Mouse (Mus musculus): ENCODE results near the gene Olfr1220. TPM values are rescaled to one million over a fixed set of nuclear protein-coding genes. Genes with fewer than 3 reads are reported as not detected.

Gene Olfr1220
- not detected for total RNA-seq (2023)

GRCm38 (mm10) chr2:89106735-89107134 lies at the start of gene Olfr1220:
Gene Olfr1220, minus strand, starts transcription at chr2:89106835.

GRCm38 (mm10) chr2:89151460-89151859 lies 44.8 kb upstream of the Olfr1220 start, which contains the start of gene Olfr1223:
Gene Olfr1223, minus strand, starts transcription at chr2:89151560.

GRCm38 (mm10) chr2:89132954-89133353 lies 26.3 kb upstream of the Olfr1220 start, which contains the start of gene Olfr1222:
Gene Olfr1222, minus strand, starts transcription at chr2:89133054.

GRCm38 (mm10) chr2:89117183-89117582 lies 10.5 kb upstream of the Olfr1220 start, which contains the start of gene Olfr1221:
Gene Olfr1221, minus strand, starts transcription at chr2:89117283.

GRCm38 (mm10) chr2:89083413-89083812 lies 23.2 kb downstream of the Olfr1220 start, which contains the start of gene Olfr1219:
Gene Olfr1219, minus strand, starts transcription at chr2:89083513.

GRCm38 (mm10) chr2:89061087-89061486 lies 45.5 kb downstream of the Olfr1220 start, which contains the start of gene Olfr1218:
Gene Olfr1218, minus strand, starts transcription at chr2:89061187.

Other genes with a start within 250 kb of the Olfr1220 start
- not detected for gene Olfr1206, start 243.6 kb downstream of the Olfr1220 start, total RNA-seq (2023)
- gene Olfr1208, start 204.5 kb downstream of the Olfr1220 start, total RNA-seq (2023) = not detected
- gene Olfr1209, start 191.7 kb downstream of the Olfr1220 start, total RNA-seq (2023) = not detected
- gene Olfr1211, start 168.7 kb downstream of the Olfr1220 start, total RNA-seq (2023) = not detected
- not detected for gene Olfr1212, start 152.9 kb downstream of the Olfr1220 start, total RNA-seq (2023)
- not detected for gene Gm13762, start 126.6 kb downstream of the Olfr1220 start, total RNA-seq (2023)
- gene Olfr1214, start 114.2 kb downstream of the Olfr1220 start, total RNA-seq (2023) = not detected
- not detected for gene Olfr1215, start 99.9 kb downstream of the Olfr1220 start, total RNA-seq (2023)
- gene Olfr1216, start 88.5 kb downstream of the Olfr1220 start, total RNA-seq (2023) = not detected
- gene Olfr1217, start 74.8 kb downstream of the Olfr1220 start, total RNA-seq (2023) = not detected
- gene Olfr1218, start 45.6 kb downstream of the Olfr1220 start, total RNA-seq (2023) = not detected
- gene Olfr1219, start 23.3 kb downstream of the Olfr1220 start, total RNA-seq (2023) = not detected
- not detected for gene Olfr1221, start 10.4 kb upstream of the Olfr1220 start, total RNA-seq (2023)
- gene Olfr1222, start 26.2 kb upstream of the Olfr1220 start, total RNA-seq (2023) = not detected
- gene Olfr1223, start 44.7 kb upstream of the Olfr1220 start, total RNA-seq (2023) = not detected
- gene Olfr1224-ps1, start 57.3 kb upstream of the Olfr1220 start, total RNA-seq (2023) = not detected
- not detected for gene Olfr1225, start 67.8 kb upstream of the Olfr1220 start, total RNA-seq (2023)
- not detected for gene Olfr1226, start 93.2 kb upstream of the Olfr1220 start, total RNA-seq (2023)
- gene Olfr1228, start 147.2 kb upstream of the Olfr1220 start, total RNA-seq (2023) = not detected
- not detected for gene Olfr1229, start 181.2 kb upstream of the Olfr1220 start, total RNA-seq (2023)
- gene Olfr1230, start 190.4 kb upstream of the Olfr1220 start, total RNA-seq (2023) = not detected
- gene Olfr1231, start 200.2 kb upstream of the Olfr1220 start, total RNA-seq (2023) = not detected
- not detected for gene Olfr1232, start 222.8 kb upstream of the Olfr1220 start, total RNA-seq (2023)
- gene Olfr1233, start 235.6 kb upstream of the Olfr1220 start, total RNA-seq (2023) = not detected

Measured in monocyte, adult 59 days (primary cell).